14 mouse cellular contexts compared by ENCODE assay signal in the genomic region with DNA sequence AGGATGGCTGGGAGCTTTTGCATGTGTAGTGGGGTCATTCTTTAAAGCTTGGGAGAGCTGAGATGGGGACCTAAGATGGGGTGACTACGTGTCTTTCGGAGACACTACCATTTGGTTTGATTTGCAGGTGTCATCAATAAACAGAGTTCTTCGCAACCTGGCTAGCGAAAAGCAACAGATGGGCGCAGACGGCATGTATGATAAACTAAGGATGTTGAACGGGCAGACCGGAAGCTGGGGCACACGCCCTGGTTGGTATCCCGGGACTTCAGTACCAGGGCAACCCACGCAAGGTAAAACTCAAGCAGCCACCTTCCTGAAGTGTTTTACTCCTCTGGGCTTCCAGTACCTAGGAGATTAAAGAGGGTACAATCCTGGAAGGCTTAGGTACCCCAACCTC. TPM values are rescaled to one million over a fixed set of nuclear protein-coding genes. Genes with fewer than 3 reads are reported as not detected.
DNase-seq lines count a peak whose midpoint lies in the region; ATAC-seq and TF ChIP-seq lines count a peak whose summit lies in the region.
"Had no signal": no experiment of that assay in that cellular context is flagged by ENCODE, and none has a peak within 500 bp of the region (broad histone marks: within the 10 kb centered on the region; RNA-seq: fewer than 3 reads in every experiment).

No protein-coding gene starts in this region.

- H3K9me3 ChIP-seq in hindbrain, embryonic 10.5 days, result no peaks in the 10 kb centered on the region
- no peaks in the 10 kb centered on the region for H3K9me3 ChIP-seq in hindbrain, embryonic 16.5 days (ENCODE audit: control insufficient read depth, low read length)
- no peaks in the 10 kb centered on the region for H3K9me3 ChIP-seq in hindbrain, embryonic 15.5 days
- H3K9me3 ChIP-seq: limb, embryonic 13.5 days had no signal

- intact Hi-C loops in heart, postnatal 25 days (cut with DNase I), result loop anchor here (10.0 kb wide), 1 partner anchor 299 kb away; no protein-coding TSS in a partner anchor

- H3K27me3 ChIP-seq in hindbrain, embryonic 10.5 days (ENCODE audit: insufficient read depth, poor library complexity, severe bottlenecking), result peaks cover 100% of the 10 kb centered on the region
- H3K27me3 ChIP-seq in hindbrain, embryonic 16.5 days (replicated peaks; ENCODE audit: control insufficient read depth, insufficient read depth, low read length), result peaks cover 34% of the 10 kb centered on the region
- peaks cover 52% of the 10 kb centered on the region for H3K27me3 ChIP-seq in hindbrain, embryonic 15.5 days

- peak overlapping the region; percentile 41; the same call in 1 of the 2 replicates for H3K4me3 ChIP-seq in hindbrain, embryonic 10.5 days
- no peak overlapping the region for H3K4me3 ChIP-seq in hindbrain, embryonic 16.5 days (ENCODE audit: low read length)
- 0 out of 2 replicates have a peak overlapping the region, but pooled peaks have one; percentile 6 for H3K4me3 ChIP-seq in hindbrain, embryonic 15.5 days
- H3K4me3 ChIP-seq: limb, embryonic 13.5 days had no signal

- peaks cover 75% of the 10 kb centered on the region for H3K4me1 ChIP-seq in hindbrain, embryonic 10.5 days (replicated peaks)
- peaks cover 12% of the 10 kb centered on the region for H3K4me1 ChIP-seq in hindbrain, embryonic 16.5 days (ENCODE audit: control insufficient read depth, insufficient read depth, low read depth, low read length)
- H3K4me1 ChIP-seq in hindbrain, embryonic 15.5 days (replicated peaks), result peaks cover 28% of the 10 kb centered on the region

- 17% methylated on average over 11 of the region's 11 CpGs for WGBS in hindbrain, embryonic 10.5 days
- 38% methylated on average over 11 of the region's 11 CpGs for WGBS in hindbrain, embryonic 16.5 days
- 40% methylated on average over 11 of the region's 11 CpGs for WGBS in hindbrain, embryonic 15.5 days

- ATAC-seq in hindbrain, embryonic 16.5 days, result no peak
- ATAC-seq in hindbrain, embryonic 15.5 days (ENCODE audit: low FRiP score, low read depth), result no peak
- ATAC-seq in megakaryocyte-erythroid progenitor cell, adult 5-6 weeks (replicated peaks; ENCODE audit: low FRiP score, low TSS enrichment, poor library complexity, severe bottlenecking), result no peak

- TF ChIP-seq POLR2A in brain, embryonic 14.5 days (IDR thresholded peaks at IDR 0.05; ENCODE audit: borderline replicate concordance, extremely low read depth, insufficient read depth, insufficient read length, poor library complexity, severe bottlenecking), result no peak

- H3K9ac ChIP-seq in hindbrain, embryonic 16.5 days (ENCODE audit: low read depth, low read length), result no peak overlapping the region
- H3K9ac ChIP-seq in hindbrain, embryonic 15.5 days, result no peak overlapping the region
- H3K9ac ChIP-seq: limb, embryonic 13.5 days had no signal

- H3K27ac ChIP-seq in hindbrain, embryonic 10.5 days, result no peak overlapping the region
- H3K27ac ChIP-seq in hindbrain, embryonic 16.5 days (ENCODE audit: low read depth, low read length), result no peak overlapping the region
- H3K27ac ChIP-seq in hindbrain, embryonic 15.5 days (replicated peaks), result no peak overlapping the region
- H3K27ac ChIP-seq: limb, embryonic 13.5 days had no signal

- peak; percentile 6 for DNase-seq in hindbrain, embryonic 10.5 days (ENCODE audit: low spot score)
- peak; percentile 29 for DNase-seq in brain, embryonic 14.5 days (ENCODE audit: low read depth)
- DNase-seq in cerebellum, postnatal 25 days, result peak; percentile 70 to 72
- no peak for DNase-seq in adrenal gland, adult 18-20 months (ENCODE audit: low spot score in 2 of 2)
- no peak for DNase-seq in heart, postnatal 25 days (ENCODE audit: low spot score)
- DNase-seq: heart, adult 18-20 months; heart, postnatal 14 days; kidney, adult 8-10 months; kidney, postnatal 4 days; thymus, postnatal 25 days had no signal

- TF ChIP-seq CTCF in brain, embryonic 14.5 days (IDR thresholded peaks at IDR 0.05; ENCODE audit: borderline replicate concordance, extremely low read depth, insufficient read depth, insufficient read length), result no peak

- peaks cover 12% of the 10 kb centered on the region; the same call in 1 of the 2 replicates for H3K36me3 ChIP-seq in hindbrain, embryonic 10.5 days
- H3K36me3 ChIP-seq in hindbrain, embryonic 16.5 days (ENCODE audit: control insufficient read depth, insufficient read depth, low read length), result no peaks in the 10 kb centered on the region
- no peaks in the 10 kb centered on the region for H3K36me3 ChIP-seq in hindbrain, embryonic 15.5 days
- H3K36me3 ChIP-seq: limb, embryonic 13.5 days had no signal

- no peak overlapping the region for H3K4me2 ChIP-seq in hindbrain, embryonic 16.5 days (ENCODE audit: low read length)
- peak overlapping the region; percentile 13; the same call in 1 of the 2 replicates for H3K4me2 ChIP-seq in hindbrain, embryonic 15.5 days
- H3K4me2 ChIP-seq: limb, embryonic 13.5 days had no signal

RNA-seq across cellular contexts. Expression of a gene that starts 17.0 kb away (rescaled TPM):
- polyA plus RNA-seq in hindbrain, embryonic 10.5 days (2016; fragmentation: Nextera tagmentation; extraction: Ambion mirVana), result 24.7 and 27.0 TPM in 2 replicates
- polyA plus RNA-seq in hindbrain, embryonic 16.5 days (2015; fragmentation: Nextera tagmentation; extraction: Ambion mirVana), result 40.7 and 43.8 TPM in 2 replicates
- 63.3 and 76.2 TPM in 2 replicates for polyA plus RNA-seq in brain, embryonic 14.5 days (2012; rRNA removed)
- 32.6 and 42.3 TPM in 2 replicates for polyA plus RNA-seq in hindbrain, embryonic 15.5 days (2015; fragmentation: Nextera tagmentation; extraction: Ambion mirVana)
- total RNA-seq in megakaryocyte-erythroid progenitor cell, adult 5-6 weeks (2014; fragmentation: Nextera tagmentation), result not detected in 2 replicates
- not detected in 2 replicates for total RNA-seq in megakaryocyte-erythroid progenitor cell, adult 5-6 weeks (2017)
- not detected for total RNA-seq in adrenal gland, adult 18-20 months (2021)
- not detected for total RNA-seq in heart, postnatal 25 days (2021)
- total RNA-seq: heart, adult 18-20 months; heart, postnatal 14 days had no signal

Comparison
In these comparisons a context has a peak if more than half of its experiments do, and no peak if none do; other contexts are left out.
1. DNase-seq: peak in hindbrain, embryonic 10.5 days (single experiment), brain, embryonic 14.5 days (single experiment) and cerebellum, postnatal 25 days (2 of 2); none in adrenal gland, adult 18-20 months (0 of 2) and heart, postnatal 25 days (single experiment).